Mouse (Mus musculus) neural tube, embryonic 11.5 days (tissue): ENCODE data around the gene Gtf3c5. TPM values are rescaled to one million over a fixed set of nuclear protein-coding genes. Genes with fewer than 3 reads are reported as not detected.
A peak's percentile ranks its signal among the peaks of the same experiment; 100 is the strongest.

ENCODE experiments used
- ATAC-seq: fragments of 200-750 bp; cut with Nextera tagmentation; 2 replicates; pipeline ENCODE4 v1.8.0; 2017; ENCODE audit warnings: moderate number of reproducible peaks, mild to moderate bottlenecking, moderate TSS enrichment, moderate library complexity; ENCODE audit not compliant: insufficient read depth, low FRiP score, low TSS enrichment
- DNase-seq: peaks from one replicate; pipeline ENCODE4 v3.0.0-alpha.2; 2015; ENCODE audit warnings: low spot score
- H3K27ac ChIP-seq: fragments of 300-500 bp; sonication (generic); 2 replicates; pipeline ENCODE4 v1.5.1; 2014; ENCODE audit warnings: low read depth, mild to moderate bottlenecking, low read length
- H3K27me3 ChIP-seq: fragments of 300-500 bp; sonication (generic); 2 replicates; pipeline ENCODE4 v1.6.1; 2014; ENCODE audit warnings: mild to moderate bottlenecking, low read length, mixed read lengths; ENCODE audit not compliant: control insufficient read depth, insufficient read depth
- H3K36me3 ChIP-seq: fragments of 300-500 bp; sonication (generic); 2 replicates; pipeline ENCODE4 v1.6.1; 2014; ENCODE audit warnings: mild to moderate bottlenecking, low read length, moderate library complexity, mixed read lengths; ENCODE audit not compliant: control insufficient read depth, insufficient read depth
- H3K4me1 ChIP-seq: fragments of 300-500 bp; sonication (generic); 2 replicates; pipeline ENCODE4 v1.6.1; 2014; ENCODE audit warnings: low read length, mixed read lengths; ENCODE audit not compliant: control insufficient read depth, insufficient read depth
- H3K4me2 ChIP-seq: fragments of 300-500 bp; sonication (generic); 2 replicates; pipeline ENCODE4 v1.6.1; 2014; ENCODE audit warnings: low read depth, mild to moderate bottlenecking, moderate library complexity
- H3K4me3 ChIP-seq: fragments of 300-500 bp; sonication (generic); 2 replicates; pipeline ENCODE4 v1.5.1; 2014; ENCODE audit warnings: low read depth, low read length
- H3K9ac ChIP-seq: fragments of 300-500 bp; sonication (generic); 2 replicates; pipeline ENCODE4 v1.6.1; 2014; ENCODE audit warnings: mild to moderate bottlenecking, low read length
- H3K9me3 ChIP-seq: fragments of 300-500 bp; sonication (generic); 2 replicates; pipeline ENCODE4 v1.6.1; 2016; ENCODE audit warnings: low read length; ENCODE audit not compliant: control insufficient read depth
- WGBS: fragments of 180-500 bp; shearing (Covaris S2); extraction: QIAGEN DNeasy Blood & Tissue Kit; methylation state at CpG from one replicate; pipeline ENCODE4 v1.1.7; 2014; 5-methylcytosine and 5-hydroxymethylcytosine counted together
- polyA plus RNA-seq: library from polyadenylated mRNA; unstranded; fragments of >200 nt; fragmentation: Nextera tagmentation; extraction: Ambion mirVana; gene quantifications from 2 replicates; pipeline ENCODE4 v1.2.1, GENCODE M21; 2014

The Gtf3c5 gene
- polyA plus RNA-seq, 1 experiment from 2014 or later, result 43.8 TPM

DNA sequence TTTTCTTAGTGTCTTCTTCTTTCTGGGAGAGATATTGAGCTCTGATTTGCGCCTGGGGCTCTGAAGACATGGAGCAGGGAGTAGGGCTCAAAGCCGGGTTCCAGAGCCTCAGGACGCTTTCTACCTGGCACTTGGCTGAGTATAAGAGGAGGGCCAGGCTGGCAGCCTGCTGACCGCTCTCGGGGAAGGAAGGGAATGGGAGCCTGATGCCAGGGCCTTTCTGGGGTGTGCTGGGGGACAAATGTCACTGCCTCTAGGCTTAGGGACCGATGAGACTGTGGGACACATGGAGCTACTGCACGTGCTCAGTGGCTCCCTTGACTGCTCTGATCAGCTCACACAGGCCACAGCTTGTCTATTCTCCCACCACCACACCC is 55.2 kb downstream of the Gtf3c5 start:
- H3K27ac ChIP-seq, result no peak overlapping the region
- 88% methylated on average over 7 of the region's 7 CpGs for WGBS
- H3K9ac ChIP-seq, result no peak overlapping the region
- H3K36me3 ChIP-seq, result no peaks in the 10 kb centered on the region
- H3K4me1 ChIP-seq, result peaks cover 35% of the 10 kb centered on the region
- no peaks in the 10 kb centered on the region for H3K9me3 ChIP-seq
- no peak for DNase-seq
- H3K27me3 ChIP-seq, result no peaks in the 10 kb centered on the region
- H3K4me2 ChIP-seq, result no peak overlapping the region
- no peak for ATAC-seq
- no peak overlapping the region for H3K4me3 ChIP-seq

- DNase-seq, result no peak
- H3K9me3 ChIP-seq, result no peaks in the 10 kb centered on the region
- H3K27me3 ChIP-seq, result no peaks in the 10 kb centered on the region
- H3K27ac ChIP-seq, result no peak overlapping the region
- H3K4me1 ChIP-seq, result peaks cover 29% of the 10 kb centered on the region
- WGBS, result 89% methylated on average over 20 of the region's 20 CpGs
- H3K4me3 ChIP-seq, result no peak overlapping the region
- no peaks in the 10 kb centered on the region for H3K36me3 ChIP-seq
- ATAC-seq, result no peak
- no peak overlapping the region for H3K9ac ChIP-seq
- no peak overlapping the region for H3K4me2 ChIP-seq
These were observed 55.9 kb downstream of the Gtf3c5 start for GRCm38 (mm10) chr2:28527436-28528353.

GRCm38 (mm10) chr2:28525943-28526876 is 57.3 kb downstream of the Gtf3c5 start:
- no peaks in the 10 kb centered on the region for H3K9me3 ChIP-seq
- H3K27ac ChIP-seq, result peak overlapping the region; percentile 88
- H3K4me3 ChIP-seq, result no peak overlapping the region
- no peaks in the 10 kb centered on the region for H3K36me3 ChIP-seq
- ATAC-seq (no peak), DNase-seq (no peak)
- no peak overlapping the region for H3K4me2 ChIP-seq
- peaks cover 27% of the 10 kb centered on the region for H3K4me1 ChIP-seq
- WGBS, result 36% methylated on average over 12 of the region's 12 CpGs
- peak overlapping the region; percentile 48 for H3K9ac ChIP-seq
- H3K27me3 ChIP-seq, result no peaks in the 10 kb centered on the region

GRCm38 (mm10) chr2:28525219-28525942 is 58.2 kb downstream of the Gtf3c5 start:
- Histone ChIP-seq H3K9me3 (no peaks in the 10 kb centered on the region), H3K4me2 (0 out of 2 replicates have a peak overlapping the region, but pooled peaks have one; percentile 24)

GRCm38 (mm10) chr2:28524406-28524805 is 59.1 kb downstream of the Gtf3c5 start:
- H3K4me1 ChIP-seq, result peaks cover 27% of the 10 kb centered on the region
- WGBS, result 87% methylated on average over 10 of the region's 10 CpGs
- DNase-seq (no peak), ATAC-seq (no peak)
- no peak overlapping the region for H3K9ac ChIP-seq
- H3K27ac ChIP-seq, result peak overlapping the region; percentile 88; the same call in 1 of the 2 replicates
- H3K4me2 ChIP-seq, result no peak overlapping the region
- no peaks in the 10 kb centered on the region for H3K27me3 ChIP-seq
- H3K9me3 ChIP-seq, result no peaks in the 10 kb centered on the region
- H3K4me3 ChIP-seq, result no peak overlapping the region
- H3K36me3 ChIP-seq, result no peaks in the 10 kb centered on the region

More at GRCm38 (mm10) chr2:28525219-28525942, 58.2 kb downstream of the Gtf3c5 start:
- peaks cover 27% of the 10 kb centered on the region for H3K4me1 ChIP-seq
- peak overlapping the region; percentile 48 for H3K9ac ChIP-seq
- ATAC-seq, result peak; percentile 86
- H3K27ac ChIP-seq, result peak overlapping the region; percentile 88
- H3K4me3 ChIP-seq, result no peak overlapping the region
- no peaks in the 10 kb centered on the region for H3K36me3 ChIP-seq
- WGBS, result 23% methylated on average over 11 of the region's 11 CpGs
- DNase-seq, result peak; percentile 74
- H3K27me3 ChIP-seq, result no peaks in the 10 kb centered on the region

- ATAC-seq (peak; percentile 51), DNase-seq (no peak)
- WGBS, result 12% methylated on average over 5 of the region's 5 CpGs
These were observed 59.9 kb downstream of the Gtf3c5 start for GRCm38 (mm10) chr2:28523643-28524117.

GRCm38 (mm10) chr2:28522166-28522565 is 61.4 kb downstream of the Gtf3c5 start:
- H3K4me2 ChIP-seq, result no peak overlapping the region
- H3K4me3 ChIP-seq, result no peak overlapping the region
- H3K4me1 ChIP-seq, result peaks cover 27% of the 10 kb centered on the region
- no peak for DNase-seq
- H3K27me3 ChIP-seq, result no peaks in the 10 kb centered on the region
- no peak overlapping the region for H3K9ac ChIP-seq
- no peaks in the 10 kb centered on the region for H3K36me3 ChIP-seq
- WGBS, result 91% methylated on average over 4 of the region's 4 CpGs
- no peak overlapping the region for H3K27ac ChIP-seq
- ATAC-seq, result no peak
- no peaks in the 10 kb centered on the region for H3K9me3 ChIP-seq

More at GRCm38 (mm10) chr2:28523643-28524117, 59.9 kb downstream of the Gtf3c5 start:
- Histone ChIP-seq H3K9ac (no peak overlapping the region), H3K4me3 (no peak overlapping the region), H3K36me3 (no peaks in the 10 kb centered on the region), H3K4me2 (no peak overlapping the region), H3K27me3 (no peaks in the 10 kb centered on the region), H3K9me3 (no peaks in the 10 kb centered on the region), H3K4me1 (peaks cover 27% of the 10 kb centered on the region), H3K27ac (0 out of 2 replicates have a peak overlapping the region, but pooled peaks have one; percentile 35)

GRCm38 (mm10) chr2:28521571-28522151 is 61.9 kb downstream of the Gtf3c5 start:
- Histone ChIP-seq H3K27ac (no peak overlapping the region), H3K4me3 (no peak overlapping the region), H3K27me3 (no peaks in the 10 kb centered on the region), H3K4me2 (no peak overlapping the region), H3K9me3 (no peaks in the 10 kb centered on the region), H3K4me1 (peaks cover 27% of the 10 kb centered on the region), H3K36me3 (no peaks in the 10 kb centered on the region), H3K9ac (no peak overlapping the region)
- WGBS, result 89% methylated on average over 6 of the region's 6 CpGs
- ATAC-seq (no peak), DNase-seq (no peak)
